Mouse (Mus musculus) erythroid progenitor cell, adult 5-6 weeks (primary cell): ENCODE results near the gene Flt3l. TPM values are rescaled to one million over a fixed set of nuclear protein-coding genes. Genes with fewer than 3 reads are reported as not detected.
"Not testable (repeated sequence)": the region's sequence is repeated elsewhere in the genome, so short reads cannot be mapped to it uniquely, and the experiment has no call there.

Experiments used
- ATAC-seq: replicated peaks from 2 replicates; pipeline ENCODE4 v1.8.0; 2016; ENCODE audit warnings: moderate number of reproducible peaks, mild to moderate bottlenecking, moderate TSS enrichment, inconsistent platforms; ENCODE audit not compliant: poor library complexity, low FRiP score, severe bottlenecking
- total RNA-seq, 2 experiments: library from RNA; stranded (forward) in 1 of 2; stranded (reverse) in 1 of 2; fragments of 150-400 nt in 1 of 2; fragments of 186-747, 209-891 nt in 1 of 2; gene quantifications; 2 replicates each; pipeline versions ENCODE4 v1.2.3 to v1.2.4; 2015 to 2017; ENCODE audit warnings: low replicate concordance in 2 of 2

Flt3l gene
- 3.6 and 17.2 TPM in 2 replicates for total RNA-seq (2015; ENCODE audit: low replicate concordance)
- total RNA-seq (2017; ENCODE audit: low replicate concordance) = 0.23 and 4.5 TPM in 2 replicates

- peak; percentile 85 for ATAC-seq
Measured at GRCm38 (mm10) chr7:45135993-45136567, at the start of gene Flt3l, which contains the start of gene Gm45713. Gene Flt3l, minus strand, starts transcription at chr7:45136432. Gene Gm45713, minus strand, starts transcription at chr7:45136231.

- no peak for ATAC-seq
Measured at GRCm38 (mm10) chr7:45185921-45186320, 49.7 kb upstream of the Flt3l start.

GRCm38 (mm10) chr7:45183672-45184071, 47.4 kb upstream of the Flt3l start:
- no peak for ATAC-seq

GRCm38 (mm10) chr7:45182606-45183005, 46.4 kb upstream of the Flt3l start:
- ATAC-seq = 0 out of 2 replicates have a peak, but pooled peaks have one; percentile 1

GRCm38 (mm10) chr7:45182199-45182601, 46.0 kb upstream of the Flt3l start:
- ATAC-seq = peak; percentile 93

GRCm38 (mm10) chr7:45181540-45181939, 45.3 kb upstream of the Flt3l start:
- ATAC-seq = peak; percentile 21; the same call in 1 of the 2 replicates

- ATAC-seq = no peak
Measured at GRCm38 (mm10) chr7:45180896-45181477, 44.8 kb upstream of the Flt3l start, which contains the start of gene Pth2. Gene Pth2, plus strand, starts transcription at chr7:45180995.

GRCm38 (mm10) chr7:45179469-45179868, 43.2 kb upstream of the Flt3l start, which contains the start of gene Gfy:
Gene Gfy, minus strand, starts transcription at chr7:45179569.
- ATAC-seq = no peak

- ATAC-seq = no peak
Measured at GRCm38 (mm10) chr7:45178550-45178949, 42.3 kb upstream of the Flt3l start.

GRCm38 (mm10) chr7:45176356-45176755, 40.1 kb upstream of the Flt3l start:
- ATAC-seq = no peak

GRCm38 (mm10) chr7:45175929-45176328, 39.7 kb upstream of the Flt3l start:
- ATAC-seq = no peak

- ATAC-seq = no peak
Measured at GRCm38 (mm10) chr7:45175398-45175797, 39.2 kb upstream of the Flt3l start.

- no peak for ATAC-seq
Measured at GRCm38 (mm10) chr7:45174567-45175280, 38.5 kb upstream of the Flt3l start.

GRCm38 (mm10) chr7:45173772-45174171, 37.5 kb upstream of the Flt3l start:
- not testable (repeated sequence) for ATAC-seq

GRCm38 (mm10) chr7:45172974-45173373, 36.7 kb upstream of the Flt3l start:
- ATAC-seq = peak; percentile 59

GRCm38 (mm10) chr7:45169495-45169894, 33.3 kb upstream of the Flt3l start:
- ATAC-seq = no peak

- no peak for ATAC-seq
Measured at GRCm38 (mm10) chr7:45168656-45169055, 32.4 kb upstream of the Flt3l start.

- ATAC-seq = no peak
Measured at GRCm38 (mm10) chr7:45167761-45168445, 31.7 kb upstream of the Flt3l start.

GRCm38 (mm10) chr7:45166950-45167401, 30.7 kb upstream of the Flt3l start:
- no peak for ATAC-seq

GRCm38 (mm10) chr7:45165701-45166100, 29.5 kb upstream of the Flt3l start:
- no peak for ATAC-seq
